Mouse (Mus musculus): ENCODE data around the gene Arpc4. TPM values are rescaled to one million over a fixed set of nuclear protein-coding genes. Genes with fewer than 3 reads are reported as not detected.

Arpc4 gene
- total and polyA plus RNA-seq, 3 experiments, result 150 to 314 (median 202) TPM

- DNase-seq (ENCODE audit: extremely low read depth), result no peak
- dilution Hi-C loops (cut with MboI; ENCODE audit: extremely low pct_ligation_motif_present, extremely low pct_unique_long_range_greater_than_20kb, low sequenced_read_pairs) (no loop called here), in situ Hi-C loops (cut with MboI; ENCODE audit: low pct_ligation_motif_present, low pct_unique_long_range_greater_than_20kb, low sequenced_read_pairs) (no loop called here)
- H3K4me3 ChIP-seq (replicated peaks in 1 of 3; ENCODE audit: low read depth in 2 of 3, low read length in 2 of 3, poor library complexity in 1 of 3), result no peak overlapping the region
- H3K4me1 ChIP-seq (ENCODE audit: control insufficient read depth in 1 of 2, insufficient read depth in 2 of 2), result no peaks in the 10 kb centered on the region
- no peaks in the 10 kb centered on the region for H3K79me2 ChIP-seq (replicated peaks; ENCODE audit: control insufficient read depth, extremely low read depth, insufficient read depth, poor library complexity, severe bottlenecking)
- H3K9me3 ChIP-seq (replicated peaks; ENCODE audit: low read length), result no peaks in the 10 kb centered on the region
- H3K4me2 ChIP-seq (ENCODE audit: insufficient read depth, low read depth, poor library complexity, severe bottlenecking), result no peak overlapping the region
- H3K27ac ChIP-seq (ENCODE audit: insufficient read depth, low read depth), result no peak overlapping the region
- peaks cover 51 to 60% of the 10 kb centered on the region in 2 experiments for H3K36me3 ChIP-seq (replicated peaks in 1 of 2; ENCODE audit: control insufficient read depth in 1 of 2, insufficient read depth in 1 of 2, low read length in 1 of 2)
- H3K9ac ChIP-seq (ENCODE audit: insufficient read depth, low read depth), result no peak overlapping the region
- H3K27me3 ChIP-seq (replicated peaks), result no peaks in the 10 kb centered on the region
- no peak for TF ChIP-seq ZC3H11A (IDR thresholded peaks at IDR 0.05; ENCODE audit: low read depth, low read length)
- TF ChIP-seq HCFC1 (IDR thresholded peaks at IDR 0.05; ENCODE audit: low read depth, low read length), result no peak
- no peak for TF ChIP-seq ELF1 (IDR thresholded peaks at IDR 0.05; ENCODE audit: low read depth, low read length)
- no peak for TF ChIP-seq EP300 (IDR thresholded peaks at IDR 0.05; ENCODE audit: low read length)
- TF ChIP-seq CHD2 (IDR thresholded peaks at IDR 0.05; ENCODE audit: low read length), result no peak
- no peak for TF ChIP-seq CHD1 (IDR thresholded peaks at IDR 0.05; ENCODE audit: low read depth, low read length)
- no peak for TF ChIP-seq UBTF (IDR thresholded peaks at IDR 0.05; ENCODE audit: low read depth, low read length)
- no peak for TF ChIP-seq MXI1 (IDR thresholded peaks at IDR 0.05; ENCODE audit: low read depth, low read length)
- no peak for TF ChIP-seq JUN (IDR thresholded peaks at IDR 0.05; ENCODE audit: insufficient read depth, low read depth, low read length)
- TF ChIP-seq ZKSCAN1 (IDR thresholded peaks at IDR 0.05; ENCODE audit: borderline replicate concordance, low read depth, low read length), result no peak
- TF ChIP-seq GABPA (IDR thresholded peaks at IDR 0.05; ENCODE audit: insufficient replicate concordance, low read depth, low read length), result no peak
- no peak for TF ChIP-seq BHLHE40 (IDR thresholded peaks at IDR 0.05; ENCODE audit: low read depth, low read length)
- TF ChIP-seq SIN3A (IDR thresholded peaks at IDR 0.05; ENCODE audit: low read length), result no peak
- TF ChIP-seq E2F4 (IDR thresholded peaks at IDR 0.05; ENCODE audit: insufficient replicate concordance, low read depth, low read length), result no peak
- no peak for TF ChIP-seq PAX5 (IDR thresholded peaks at IDR 0.05; ENCODE audit: low read length)
- TF ChIP-seq POLR2AphosphoS2 (IDR thresholded peaks at IDR 0.05; ENCODE audit: low read depth, low read length), result no peak
These were observed 10.3 kb upstream of the Arpc4 start for GRCm38 (mm10) chr6:113367574-113367973.

- H3K9ac ChIP-seq (ENCODE audit: insufficient read depth, low read depth), result no peak overlapping the region
- in situ Hi-C loops (cut with MboI; ENCODE audit: low pct_ligation_motif_present, low pct_unique_long_range_greater_than_20kb, low sequenced_read_pairs), result no loop called here
- H3K4me1 ChIP-seq (ENCODE audit: control insufficient read depth in 1 of 2, insufficient read depth in 2 of 2), result no peaks in the 10 kb centered on the region
- H3K27ac ChIP-seq (ENCODE audit: insufficient read depth, low read depth), result no peak overlapping the region
- dilution Hi-C loops (cut with MboI; ENCODE audit: extremely low pct_ligation_motif_present, extremely low pct_unique_long_range_greater_than_20kb, low sequenced_read_pairs), result no loop called here
- H3K79me2 ChIP-seq (replicated peaks; ENCODE audit: control insufficient read depth, extremely low read depth, insufficient read depth, poor library complexity, severe bottlenecking), result no peaks in the 10 kb centered on the region
- no peaks in the 10 kb centered on the region for H3K9me3 ChIP-seq (replicated peaks; ENCODE audit: low read length)
- peaks cover 53 to 65% of the 10 kb centered on the region in 2 experiments for H3K36me3 ChIP-seq (replicated peaks in 1 of 2; ENCODE audit: control insufficient read depth in 1 of 2, insufficient read depth in 1 of 2, low read length in 1 of 2)
- TF ChIP-seq SIN3A (IDR thresholded peaks at IDR 0.05; ENCODE audit: low read length) (no peak), JUND (conservative IDR thresholded peaks at IDR 0.05; ENCODE audit: low read depth, low read length) (no peak), ZC3H11A (IDR thresholded peaks at IDR 0.05; ENCODE audit: low read depth, low read length) (no peak), RCOR1 (conservative IDR thresholded peaks at IDR 0.05; ENCODE audit: low read depth, low read length) (no peak), MAZ (IDR thresholded peaks at IDR 0.05; ENCODE audit: low read depth, low read length) (no peak), GABPA (IDR thresholded peaks at IDR 0.05; ENCODE audit: insufficient replicate concordance, low read depth, low read length) (no peak), POLR2A (IDR thresholded peaks at IDR 0.05; ENCODE audit: low read depth, low read length) (no peak), MAX (IDR thresholded peaks at IDR 0.05; ENCODE audit: low read length) (no peak), MXI1 (IDR thresholded peaks at IDR 0.05; ENCODE audit: low read depth, low read length) (no peak)
- H3K4me2 ChIP-seq (ENCODE audit: insufficient read depth, low read depth, poor library complexity, severe bottlenecking), result no peak overlapping the region
- no peak overlapping the region for H3K4me3 ChIP-seq (replicated peaks in 1 of 3; ENCODE audit: low read depth in 2 of 3, low read length in 2 of 3, poor library complexity in 1 of 3)
- H3K27me3 ChIP-seq (replicated peaks), result no peaks in the 10 kb centered on the region
- DNase-seq (ENCODE audit: extremely low read depth), result no peak
These were observed 9.8 kb upstream of the Arpc4 start for GRCm38 (mm10) chr6:113368124-113368523.
